Mouse (Mus musculus): Measurements from ENCODE around the gene Zfp322a. TPM values are rescaled to one million over a fixed set of nuclear protein-coding genes. Genes with fewer than 3 reads are reported as not detected.
A peak's percentile ranks its signal among the peaks of the same experiment; 100 is the strongest.
"Not testable (repeated sequence)": the region's sequence is repeated elsewhere in the genome, so short reads cannot be mapped to it uniquely, and the experiment has no call there.

Zfp322a gene
- polyA plus RNA-seq, 1 experiment from 2014 or later, result 66.9 TPM

DNA sequence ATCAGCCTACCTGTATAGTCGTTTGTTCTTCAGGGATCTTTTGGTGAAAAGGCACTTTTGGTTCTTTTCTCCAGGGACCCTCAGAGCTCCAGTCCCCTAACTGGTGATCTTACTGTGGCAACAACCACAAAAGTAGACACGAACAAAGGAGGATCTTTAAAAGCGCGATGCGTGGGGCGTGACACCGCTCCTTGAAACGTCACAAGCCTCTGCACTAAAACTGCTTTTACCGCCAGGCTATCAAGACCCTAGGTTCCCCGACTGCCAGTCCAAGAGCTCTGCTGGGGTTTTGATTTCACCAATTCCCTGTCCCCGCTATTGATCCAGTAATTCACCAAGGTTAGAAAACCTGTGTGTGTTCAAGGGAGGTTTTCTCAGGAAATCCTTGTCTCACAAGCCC lies 59.0 kb downstream of the Zfp322a start:
- Histone ChIP-seq H3K4me2 (replicated peaks) (peak overlapping the region; percentile 57), H3K4me1 (peaks cover 16% of the 10 kb centered on the region), H3K27ac (replicated peaks) (no peak overlapping the region), H3K9ac (replicated peaks) (no peak overlapping the region), H3K36me3 (no peaks in the 10 kb centered on the region), H3K9me3 (no peaks in the 10 kb centered on the region), H3K27me3 (peaks cover 86% of the 10 kb centered on the region), H3K4me3 (peak overlapping the region; percentile 42)
- under 1% methylated on average over 11 of the region's 11 CpGs for WGBS
- no peak for ATAC-seq (ENCODE audit: low FRiP score, low read depth)

GRCm38 (mm10) chr13:23309495-23310011 lies 59.5 kb downstream of the Zfp322a start:
- H3K4me1 ChIP-seq, result peaks cover 16% of the 10 kb centered on the region
- no peak overlapping the region for H3K27ac ChIP-seq (replicated peaks)
- H3K36me3 ChIP-seq, result no peaks in the 10 kb centered on the region
- H3K27me3 ChIP-seq, result peaks cover 83% of the 10 kb centered on the region
- 0 out of 2 replicates have a peak, but pooled peaks have one; percentile 10 for ATAC-seq (ENCODE audit: low FRiP score, low read depth)
- under 1% methylated on average over 28 of the region's 28 CpGs for WGBS
- no peaks in the 10 kb centered on the region for H3K9me3 ChIP-seq
- peak overlapping the region; percentile 57 for H3K4me2 ChIP-seq (replicated peaks)
- peak overlapping the region; percentile 51 for H3K9ac ChIP-seq (replicated peaks)
- peak overlapping the region; percentile 42 for H3K4me3 ChIP-seq

DNA sequence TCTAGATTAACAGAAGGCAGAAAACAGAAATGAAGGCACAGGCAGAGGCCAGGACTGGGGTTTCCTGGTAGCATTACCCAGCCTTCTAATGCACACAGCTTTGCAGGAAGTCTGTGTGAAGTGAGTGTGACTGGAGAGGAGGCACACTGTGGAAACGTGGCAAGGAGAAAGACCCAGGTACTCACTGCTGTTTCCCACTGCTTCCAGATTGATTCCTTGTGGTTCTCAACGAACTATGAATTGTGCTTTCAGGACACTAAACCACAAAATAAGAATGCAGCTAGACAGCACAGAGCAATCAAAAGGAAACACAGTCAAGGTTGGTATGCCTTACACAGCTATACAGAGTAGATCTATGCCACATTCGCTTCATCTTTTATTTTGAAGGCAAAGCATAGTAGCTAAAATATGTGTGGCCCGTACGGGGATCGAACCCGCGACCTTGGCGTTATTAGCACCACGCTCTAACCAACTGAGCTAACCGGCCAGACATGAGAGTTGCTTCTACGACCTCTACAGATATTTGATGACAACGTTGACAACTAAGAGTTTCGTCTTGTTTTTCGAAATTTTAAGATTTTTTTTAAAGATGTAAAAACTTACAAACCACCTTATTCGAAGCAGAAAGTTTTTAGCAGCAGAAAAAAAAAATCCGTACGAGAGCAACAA lies 60.2 kb downstream of the Zfp322a start:
- not testable (repeated sequence) for H3K36me3 ChIP-seq; H3K9me3 ChIP-seq; H3K9ac ChIP-seq (replicated peaks); H3K27ac ChIP-seq (replicated peaks)
- WGBS, result 3% methylated on average over 18 of the region's 18 CpGs
- Histone ChIP-seq H3K4me2 (replicated peaks) (peak overlapping the region; percentile 57), H3K4me1 (peaks cover 16% of the 10 kb centered on the region), H3K4me3 (peak overlapping the region; percentile 42), H3K27me3 (peaks cover 75% of the 10 kb centered on the region)
- ATAC-seq (ENCODE audit: low FRiP score, low read depth), result peak; percentile 43; the same call in 1 of the 2 replicates

GRCm38 (mm10) chr13:23307069-23307814 lies 61.8 kb downstream of the Zfp322a start:
- Histone ChIP-seq H3K4me3 (peak overlapping the region; percentile 27), H3K4me2 (replicated peaks) (peak overlapping the region; percentile 38), H3K27me3 (peaks cover 59% of the 10 kb centered on the region), H3K36me3 (no peaks in the 10 kb centered on the region), H3K9ac (replicated peaks) (no peak overlapping the region), H3K27ac (replicated peaks) (no peak overlapping the region), H3K9me3 (no peaks in the 10 kb centered on the region), H3K4me1 (peaks cover 5% of the 10 kb centered on the region; the same call in 1 of the 2 replicates)
- 2% methylated on average over 24 of the region's 24 CpGs for WGBS
- peak; percentile 28; the same call in 1 of the 2 replicates for ATAC-seq (ENCODE audit: low FRiP score, low read depth)

DNA sequence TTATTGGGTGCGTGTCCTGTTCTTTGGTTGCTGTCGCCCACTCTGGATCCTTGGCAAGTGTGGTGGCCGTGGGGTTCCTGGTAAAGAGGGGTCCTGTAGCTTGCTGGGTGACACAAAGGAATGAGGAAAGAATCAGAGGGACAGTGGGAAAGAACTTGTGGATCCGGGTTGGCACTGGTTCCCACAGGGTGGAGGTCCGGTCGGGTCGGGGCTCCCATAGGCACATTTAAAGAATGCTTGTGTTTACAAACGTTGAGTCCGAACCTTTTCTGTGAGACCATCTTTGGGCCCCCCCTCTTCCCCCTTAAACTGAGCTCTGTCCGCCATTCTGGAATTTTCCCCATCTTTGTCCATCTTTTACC lies 62.3 kb downstream of the Zfp322a start:
- Histone ChIP-seq H3K4me1 (peaks cover 5% of the 10 kb centered on the region; the same call in 1 of the 2 replicates), H3K36me3 (no peaks in the 10 kb centered on the region), H3K9ac (replicated peaks) (no peak overlapping the region), H3K27me3 (peaks cover 55% of the 10 kb centered on the region), H3K9me3 (no peaks in the 10 kb centered on the region), H3K27ac (replicated peaks) (no peak overlapping the region), H3K4me3 (peak overlapping the region; percentile 27), H3K4me2 (replicated peaks) (peak overlapping the region; percentile 38)
- WGBS, result 9% methylated on average over 10 of the region's 10 CpGs
- no peak for ATAC-seq (ENCODE audit: low FRiP score, low read depth)

Other genes starting within 250 kb of the Zfp322a start
- gene Vmn1r218, start 236.1 kb downstream of the Zfp322a start, polyA plus RNA-seq (2016; fragmentation: Nextera tagmentation; extraction: Ambion mirVana), result not detected in 2 replicates
- gene Vmn1r219, start 209.9 kb downstream of the Zfp322a start, polyA plus RNA-seq (2016; fragmentation: Nextera tagmentation; extraction: Ambion mirVana), result not detected in 2 replicates
- not detected in 2 replicates for gene Vmn1r220, start 181.2 kb downstream of the Zfp322a start, polyA plus RNA-seq (2016; fragmentation: Nextera tagmentation; extraction: Ambion mirVana)
- gene Vmn1r221, start 155.1 kb downstream of the Zfp322a start, polyA plus RNA-seq (2016; fragmentation: Nextera tagmentation; extraction: Ambion mirVana), result not detected in 2 replicates
- not detected in 2 replicates for gene Vmn1r222, start 133.3 kb downstream of the Zfp322a start, polyA plus RNA-seq (2016; fragmentation: Nextera tagmentation; extraction: Ambion mirVana)
- gene Vmn1r223, start 122.1 kb downstream of the Zfp322a start, polyA plus RNA-seq (2016; fragmentation: Nextera tagmentation; extraction: Ambion mirVana), result not detected in 2 replicates
- 10.1 and 12.3 TPM in 2 replicates for gene Abt1, start 54.7 kb upstream of the Zfp322a start, polyA plus RNA-seq (2016; fragmentation: Nextera tagmentation; extraction: Ambion mirVana)
- gene Btn1a1, start 96.7 kb upstream of the Zfp322a start, polyA plus RNA-seq (2016; fragmentation: Nextera tagmentation; extraction: Ambion mirVana), result not detected in 2 replicates
- gene Btn2a2, start 119.6 kb upstream of the Zfp322a start, polyA plus RNA-seq (2016; fragmentation: Nextera tagmentation; extraction: Ambion mirVana), result 0.10 and 0.17 TPM in 2 replicates
- 4.2 and 4.4 TPM in 2 replicates for gene Hist1h4h, start 161.8 kb upstream of the Zfp322a start, polyA plus RNA-seq (2016; fragmentation: Nextera tagmentation; extraction: Ambion mirVana)
- 7.9 and 8.4 TPM in 2 replicates for gene Hist1h2af, start 164.7 kb upstream of the Zfp322a start, polyA plus RNA-seq (2016; fragmentation: Nextera tagmentation; extraction: Ambion mirVana)
- gene Hist1h3g, start 166.2 kb upstream of the Zfp322a start, polyA plus RNA-seq (2016; fragmentation: Nextera tagmentation; extraction: Ambion mirVana), result 4.8 and 6.9 TPM in 2 replicates
- 0.56 and 0.64 TPM in 2 replicates for gene Hist1h2bh, start 174.2 kb upstream of the Zfp322a start, polyA plus RNA-seq (2016; fragmentation: Nextera tagmentation; extraction: Ambion mirVana)
- gene Hist1h3f, start 174.8 kb upstream of the Zfp322a start, polyA plus RNA-seq (2016; fragmentation: Nextera tagmentation; extraction: Ambion mirVana), result 1.0 and 1.3 TPM in 2 replicates
- gene Hist1h4f, start 182.4 kb upstream of the Zfp322a start, polyA plus RNA-seq (2016; fragmentation: Nextera tagmentation; extraction: Ambion mirVana), result 0.85 and 1.7 TPM in 2 replicates
- gene Hist1h1d, start 184.1 kb upstream of the Zfp322a start, polyA plus RNA-seq (2016; fragmentation: Nextera tagmentation; extraction: Ambion mirVana), result 0.37 and 0.45 TPM in 2 replicates
- 6.5 and 7.0 TPM in 2 replicates for gene Hist1h3e, start 193.2 kb upstream of the Zfp322a start, polyA plus RNA-seq (2016; fragmentation: Nextera tagmentation; extraction: Ambion mirVana)
- gene Hist1h2ae, start 202.0 kb upstream of the Zfp322a start, polyA plus RNA-seq (2016; fragmentation: Nextera tagmentation; extraction: Ambion mirVana), result 95.2 and 113 TPM in 2 replicates
- 13.0 and 13.8 TPM in 2 replicates for gene Hist1h2bg, start 202.2 kb upstream of the Zfp322a start, polyA plus RNA-seq (2016; fragmentation: Nextera tagmentation; extraction: Ambion mirVana)
- gene Hist1h2bf, start 205.0 kb upstream of the Zfp322a start, polyA plus RNA-seq (2016; fragmentation: Nextera tagmentation; extraction: Ambion mirVana), result 4.5 and 5.1 TPM in 2 replicates
- gene Hist1h2ad, start 205.2 kb upstream of the Zfp322a start, polyA plus RNA-seq (2016; fragmentation: Nextera tagmentation; extraction: Ambion mirVana), result 1.8 and 2.5 TPM in 2 replicates
- 4.6 and 5.4 TPM in 2 replicates for gene Hist1h3d, start 206.6 kb upstream of the Zfp322a start, polyA plus RNA-seq (2016; fragmentation: Nextera tagmentation; extraction: Ambion mirVana)
- 109 and 113 TPM in 2 replicates for gene Hist1h4d, start 212.4 kb upstream of the Zfp322a start, polyA plus RNA-seq (2016; fragmentation: Nextera tagmentation; extraction: Ambion mirVana)

Data from midbrain, embryonic 12.5 days (tissue).